Mouse (Mus musculus): ENCODE results near the gene Ager. TPM values are rescaled to one million over a fixed set of nuclear protein-coding genes. Genes with fewer than 3 reads are reported as not detected.

Gene Ager
- polyA plus RNA-seq, 1 experiment from 2014 or later = 4.0 TPM

GRCm38 (mm10) chr17:34604061-34604508 lies 6.4 kb downstream of the Ager start, which contains the start of gene Agpat1:
TSS of gene Agpat1 (plus strand) at chr17:34604262.
- DNase-seq (ENCODE audit: low spot score) = peak; percentile 100

- no peak for DNase-seq (ENCODE audit: low spot score)
These were observed 7.0 kb downstream of the Ager start for GRCm38 (mm10) chr17:34604511-34605237.

GRCm38 (mm10) chr17:34605609-34606008 lies 7.9 kb downstream of the Ager start:
- DNase-seq (ENCODE audit: low spot score) = peak; percentile 93

- peak; percentile 24 for DNase-seq (ENCODE audit: low spot score)
These were observed 8.8 kb downstream of the Ager start for GRCm38 (mm10) chr17:34606186-34607039.

GRCm38 (mm10) chr17:34607997-34608396 lies 10.3 kb downstream of the Ager start:
- DNase-seq (ENCODE audit: low spot score) = no peak

- DNase-seq (ENCODE audit: low spot score) = no peak
These were observed 13.4 kb downstream of the Ager start for GRCm38 (mm10) chr17:34611050-34611449.

- DNase-seq (ENCODE audit: low spot score) = no peak
These were observed 15.5 kb downstream of the Ager start for GRCm38 (mm10) chr17:34613054-34613645.

- no peak for DNase-seq (ENCODE audit: low spot score)
These were observed 16.2 kb downstream of the Ager start for GRCm38 (mm10) chr17:34613830-34614229.

- no peak for DNase-seq (ENCODE audit: low spot score)
These were observed 18.2 kb downstream of the Ager start, which contains the start of gene Egfl8 for GRCm38 (mm10) chr17:34615871-34616270. TSS of gene Egfl8 (minus strand) at chr17:34615971.

- peak; percentile 85 for DNase-seq (ENCODE audit: low spot score)
These were observed 21.3 kb downstream of the Ager start for GRCm38 (mm10) chr17:34618999-34619398.

GRCm38 (mm10) chr17:34621006-34621405 lies 23.3 kb downstream of the Ager start:
- DNase-seq (ENCODE audit: low spot score) = no peak

GRCm38 (mm10) chr17:34623161-34623560 lies 25.5 kb downstream of the Ager start:
- no peak for DNase-seq (ENCODE audit: low spot score)

GRCm38 (mm10) chr17:34624981-34625380 lies 27.3 kb downstream of the Ager start:
- DNase-seq (ENCODE audit: low spot score) = no peak

- no peak for DNase-seq (ENCODE audit: low spot score)
These were observed 28.6 kb downstream of the Ager start for GRCm38 (mm10) chr17:34626062-34626772.

- DNase-seq (ENCODE audit: low spot score) = peak; percentile 61
These were observed 29.1 kb downstream of the Ager start for GRCm38 (mm10) chr17:34626773-34627092.

- peak; percentile 89 for DNase-seq (ENCODE audit: low spot score)
These were observed 29.7 kb downstream of the Ager start for GRCm38 (mm10) chr17:34627093-34627942.

GRCm38 (mm10) chr17:34627943-34628643 lies 30.4 kb downstream of the Ager start, which contains the start of gene Ppt2:
TSS of gene Ppt2 (minus strand) at chr17:34628510.
- DNase-seq (ENCODE audit: low spot score) = peak; percentile 68

- DNase-seq (ENCODE audit: low spot score) = peak; percentile 30
These were observed 30.9 kb downstream of the Ager start for GRCm38 (mm10) chr17:34628644-34628967.

GRCm38 (mm10) chr17:34629221-34629751 lies 31.6 kb downstream of the Ager start, which contains the start of gene Prrt1:
TSS of gene Prrt1 (plus strand) at chr17:34629533.
- peak; percentile 64 for DNase-seq (ENCODE audit: low spot score)

Data from thymus, postnatal 0 days (tissue).